Mouse (Mus musculus) brain, embryonic 14.5 days (tissue): ENCODE results near the gene Robo4.

Source experiments
- CTCF ChIP-seq: fragments of 200-500 bp; IDR thresholded peaks from 2 replicates; pipeline ENCODE4 v1.5.1; 2012; ENCODE audit warnings: inconsistent platforms, mild to moderate bottlenecking, moderate library complexity, borderline replicate concordance; ENCODE audit not compliant: insufficient read depth, insufficient read length; ENCODE audit errors: extremely low read depth
- POLR2A ChIP-seq: fragments of 200-500 bp; IDR thresholded peaks from 2 replicates; pipeline ENCODE4 v1.6.1; 2012; ENCODE audit warnings: mild to moderate bottlenecking, inconsistent platforms, borderline replicate concordance; ENCODE audit not compliant: poor library complexity, insufficient read depth, insufficient read length, severe bottlenecking; ENCODE audit errors: extremely low read depth

GRCm38 (mm10) chr9:37455868-37456267 lies 54.2 kb downstream of the Robo4 start:
- TF ChIP-seq CTCF, result no peak
- TF ChIP-seq POLR2A, result no peak
